Mouse (Mus musculus) cerebellum, adult 11 months (tissue): ENCODE results near the gene Dnaaf5.

Source experiments
- DNase-seq: peaks from one replicate; pipeline ENCODE4 v3.0.0; 2022

The Dnaaf5 gene

GRCm38 (mm10) chr5:139199995-139200769 is 50.2 kb downstream of the Dnaaf5 start, which contains the start of gene Sun1:
Gene Sun1, plus strand, starts transcription at chr5:139200637.
- DNase-seq = peak; percentile 99

- DNase-seq = no peak
Measured at GRCm38 (mm10) chr5:139200770-139201569, 50.9 kb downstream of the Dnaaf5 start.

GRCm38 (mm10) chr5:139202127-139202526 is 52.1 kb downstream of the Dnaaf5 start:
- DNase-seq = no peak

GRCm38 (mm10) chr5:139203312-139203711 is 53.3 kb downstream of the Dnaaf5 start:
- DNase-seq = no peak

GRCm38 (mm10) chr5:139206081-139206480 is 56.1 kb downstream of the Dnaaf5 start:
- DNase-seq = no peak

- no peak for DNase-seq
Measured at GRCm38 (mm10) chr5:139206525-139206924, 56.5 kb downstream of the Dnaaf5 start.

- no peak for DNase-seq
Measured at GRCm38 (mm10) chr5:139208183-139208582, 58.2 kb downstream of the Dnaaf5 start.

- DNase-seq = peak; percentile 43
Measured at GRCm38 (mm10) chr5:139208871-139209684, 59.1 kb downstream of the Dnaaf5 start.

- no peak for DNase-seq
Measured at GRCm38 (mm10) chr5:139209685-139210026, 59.6 kb downstream of the Dnaaf5 start.

GRCm38 (mm10) chr5:139211737-139212385 is 61.8 kb downstream of the Dnaaf5 start:
- no peak for DNase-seq

GRCm38 (mm10) chr5:139214298-139214697 is 64.3 kb downstream of the Dnaaf5 start:
- DNase-seq = no peak

GRCm38 (mm10) chr5:139215184-139215583 is 65.2 kb downstream of the Dnaaf5 start:
- DNase-seq = no peak

GRCm38 (mm10) chr5:139216121-139216520 is 66.1 kb downstream of the Dnaaf5 start:
- DNase-seq = no peak

GRCm38 (mm10) chr5:139216774-139217173 is 66.8 kb downstream of the Dnaaf5 start:
- no peak for DNase-seq

- DNase-seq = no peak
Measured at GRCm38 (mm10) chr5:139220006-139220515, 70.0 kb downstream of the Dnaaf5 start.

- DNase-seq = no peak
Measured at GRCm38 (mm10) chr5:139220610-139221009, 70.6 kb downstream of the Dnaaf5 start.

GRCm38 (mm10) chr5:139223331-139223730 is 73.3 kb downstream of the Dnaaf5 start:
- no peak for DNase-seq

GRCm38 (mm10) chr5:139227236-139227635 is 77.2 kb downstream of the Dnaaf5 start:
- no peak for DNase-seq

- no peak for DNase-seq
Measured at GRCm38 (mm10) chr5:139227645-139228044, 77.6 kb downstream of the Dnaaf5 start.

GRCm38 (mm10) chr5:139228318-139228717 is 78.3 kb downstream of the Dnaaf5 start:
- no peak for DNase-seq

- no peak for DNase-seq
Measured at GRCm38 (mm10) chr5:139229716-139230115, 79.7 kb downstream of the Dnaaf5 start.

GRCm38 (mm10) chr5:139232083-139232482 is 82.1 kb downstream of the Dnaaf5 start:
- DNase-seq = no peak
